Mouse (Mus musculus) adrenal gland, adult 8-10 months (tissue): ENCODE measurements around the gene Frk. TPM values are rescaled to one million over a fixed set of nuclear protein-coding genes. Genes with fewer than 3 reads are reported as not detected.
"Not testable (repeated sequence)": the region's sequence is repeated elsewhere in the genome, so short reads cannot be mapped to it uniquely, and the experiment has no call there.

Experiments
- DNase-seq: peaks from one replicate; pipeline ENCODE4 v3.0.0; 2022
- total RNA-seq, 4 experiments: library from RNA; stranded (reverse); gene quantifications; 2 replicates each; pipeline ENCODE4 v1.2.4; 2022

The Frk gene
- total RNA-seq, 4 experiments from 2014 or later: 8.7 to 18.4 (median 13.8) TPM

DNA sequence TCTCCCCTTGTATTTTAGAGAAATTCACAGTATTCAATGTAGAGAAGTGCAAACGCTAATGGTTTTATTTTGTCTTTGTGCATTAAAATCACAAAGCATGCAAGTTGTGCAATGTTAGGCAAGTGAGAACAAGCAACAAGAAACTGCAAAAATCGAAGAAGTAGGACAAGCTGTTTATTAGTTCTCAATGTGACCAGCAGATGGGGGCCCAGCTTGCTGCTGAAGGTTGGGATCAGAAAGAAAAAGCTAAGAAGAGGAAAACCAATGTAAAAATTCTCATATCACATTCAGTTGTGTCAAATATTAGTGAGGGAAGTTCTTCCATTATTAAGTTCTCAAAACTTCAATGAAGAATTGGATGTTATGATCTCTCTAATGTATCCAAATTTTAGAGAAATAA is 134.0 kb downstream of the Frk start:
- no peak for DNase-seq

DNA sequence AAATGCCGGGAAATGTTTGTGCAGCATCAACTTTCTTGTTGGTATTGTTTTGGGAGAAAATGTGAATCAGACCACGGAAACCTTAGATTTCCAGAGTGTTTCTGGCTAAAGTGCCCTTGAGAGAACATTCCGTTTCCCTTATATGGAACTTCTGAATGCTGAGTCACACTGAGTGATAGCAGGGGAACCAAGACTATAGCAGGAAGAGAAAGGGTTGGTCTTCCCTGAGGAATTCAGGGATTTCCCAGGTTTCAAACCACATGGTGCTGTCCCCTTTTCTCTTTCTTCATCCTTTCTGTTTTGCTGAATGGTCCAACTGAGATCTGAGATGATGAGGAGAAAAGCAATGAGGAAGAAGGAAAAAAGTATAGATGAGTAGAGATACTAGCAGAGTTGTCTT is 135.3 kb downstream of the Frk start:
- DNase-seq: no peak

DNA sequence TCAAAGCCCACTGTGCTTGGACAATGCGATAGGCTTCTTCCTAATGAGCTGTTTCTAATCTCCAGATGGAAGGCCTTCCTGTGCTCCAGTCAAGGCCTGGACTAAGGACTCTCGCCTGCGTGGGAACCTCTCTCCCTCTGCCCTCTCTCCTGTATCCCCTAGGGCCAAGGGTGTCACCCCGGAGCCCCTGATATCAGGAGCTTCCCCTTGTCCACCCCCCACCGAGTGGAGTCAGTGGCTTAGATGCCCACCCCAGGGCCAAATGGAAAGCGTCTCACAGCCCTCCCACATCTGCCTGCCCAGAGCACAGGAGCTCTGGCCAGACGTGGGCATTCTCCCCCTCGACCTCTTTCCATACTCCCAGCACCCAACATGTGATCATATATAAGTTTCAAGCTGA is 137.3 kb downstream of the Frk start:
- DNase-seq: not testable (repeated sequence)

DNA sequence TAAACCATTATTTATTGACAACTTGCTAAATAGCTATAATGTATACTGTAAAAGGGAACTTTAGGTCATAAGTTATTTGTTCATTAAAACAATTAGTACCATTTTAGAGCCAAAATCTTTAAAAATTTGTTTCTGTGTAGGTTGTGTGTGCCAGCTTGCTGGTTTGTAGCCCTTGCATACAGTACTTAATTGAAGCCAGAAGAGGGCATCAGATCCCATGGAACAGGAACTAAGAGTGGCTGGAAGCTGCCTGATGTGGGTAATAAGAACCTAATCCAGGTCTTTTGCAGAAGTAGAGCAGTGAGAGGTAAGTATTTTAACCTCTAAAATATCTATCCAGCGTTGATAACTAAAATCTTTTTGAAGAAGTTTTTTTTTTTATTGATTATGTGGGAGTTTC is 155.0 kb downstream of the Frk start:
- DNase-seq: no peak

Other genes starting within 250 kb of the Frk start
- gene Tspyl1, start 201.2 kb upstream of the Frk start, total RNA-seq: 10 to 100 TPM; 65.5 to 80.9 (median 76.2) TPM
- 10 to 100 TPM; 20.5 to 34.6 (median 26.4) TPM for gene Tspyl4, start 186.0 kb upstream of the Frk start, total RNA-seq
- gene Col10a1, start 93.4 kb upstream of the Frk start, total RNA-seq: not detected
- 10 to 100 TPM; 19.2 to 27.8 (median 22.3) TPM for gene Nt5dc1, start 64.8 kb upstream of the Frk start, total RNA-seq